Comparison of ENCODE assay signal across 7 mouse cellular contexts in the genomic region with DNA sequence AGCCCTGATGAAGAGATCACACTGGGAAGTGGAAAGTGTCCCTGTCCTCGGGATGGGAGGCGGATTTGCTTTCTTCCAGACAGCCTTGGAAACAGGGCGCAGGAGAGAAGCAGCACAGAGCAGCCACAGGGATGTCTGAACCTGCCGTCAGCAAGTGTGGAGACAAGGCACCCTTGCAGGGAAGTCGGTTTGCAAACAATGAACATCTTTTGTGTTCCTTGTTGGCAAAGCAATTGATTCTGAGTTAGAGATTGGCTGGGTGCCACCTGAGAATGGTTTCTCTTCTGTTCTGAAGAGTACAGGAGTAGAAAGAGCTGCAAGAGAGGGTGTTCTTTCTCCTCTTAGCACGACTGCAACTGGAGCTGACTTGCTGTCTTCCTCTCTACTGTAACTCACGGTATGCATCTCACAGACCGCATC.
DNase-seq lines count a peak whose midpoint lies in the region; ATAC-seq lines count a peak whose summit lies in the region.

No protein-coding gene starts in this region.

- no peaks in the 10 kb centered on the region for H3K9me3 ChIP-seq in embryonic facial prominence, embryonic 15.5 days (replicated peaks)
- no peaks in the 10 kb centered on the region for H3K9me3 ChIP-seq in midbrain, embryonic 10.5 days (replicated peaks)

- DNase-seq in left cerebral cortex, adult 18-20 months (ENCODE audit: low spot score in 2 of 2) = peak; percentile 21 to 23
- no peak for DNase-seq in left cerebral cortex, adult 11 months (ENCODE audit: low spot score)
- peak; percentile 1 to 2 for DNase-seq in heart, postnatal 36 days
- peak; percentile 25 for DNase-seq in midbrain, embryonic 10.5 days (ENCODE audit: low spot score)
- DNase-seq in telencephalon, adult 2 months (ENCODE audit: low read depth, low spot score) = peak; percentile 27
- DNase-seq in thymus, postnatal 25 days = no peak

- intact Hi-C loops in heart, postnatal 36 days (cut with DNase I) = no loop called here

- no peaks in the 10 kb centered on the region for H3K36me3 ChIP-seq in embryonic facial prominence, embryonic 15.5 days
- H3K36me3 ChIP-seq in midbrain, embryonic 10.5 days = no peaks in the 10 kb centered on the region

- no peak for ATAC-seq in embryonic facial prominence, embryonic 15.5 days (ENCODE audit: insufficient number of reproducible peaks, low FRiP score, low TSS enrichment, low read depth)

- no peak overlapping the region for H3K9ac ChIP-seq in embryonic facial prominence, embryonic 15.5 days

- peak overlapping the region; percentile 33 for H3K4me2 ChIP-seq in embryonic facial prominence, embryonic 15.5 days (replicated peaks)

- H3K4me3 ChIP-seq in embryonic facial prominence, embryonic 15.5 days (replicated peaks) = 0 out of 2 replicates have a peak overlapping the region, but pooled peaks have one; percentile 13
- H3K4me3 ChIP-seq in midbrain, embryonic 10.5 days = peak overlapping the region; percentile 43

- H3K27ac ChIP-seq in embryonic facial prominence, embryonic 15.5 days (replicated peaks) = no peak overlapping the region
- H3K27ac ChIP-seq in midbrain, embryonic 10.5 days (replicated peaks) = peak overlapping the region; percentile 76

- H3K4me1 ChIP-seq in embryonic facial prominence, embryonic 15.5 days = 0 out of 2 replicates have a peak, but pooled peaks cover 3% of the 10 kb centered on the region
- peaks cover 17% of the 10 kb centered on the region for H3K4me1 ChIP-seq in midbrain, embryonic 10.5 days

- WGBS in embryonic facial prominence, embryonic 15.5 days = 6% methylated on average over 8 of the region's 8 CpGs
- 6% methylated on average over 8 of the region's 8 CpGs for WGBS in midbrain, embryonic 10.5 days

- no peaks in the 10 kb centered on the region for H3K27me3 ChIP-seq in embryonic facial prominence, embryonic 15.5 days
- peaks cover 14% of the 10 kb centered on the region; the same call in 1 of the 2 replicates for H3K27me3 ChIP-seq in midbrain, embryonic 10.5 days (ENCODE audit: low read depth, poor library complexity, severe bottlenecking)

Comparison
In these comparisons a context has a peak if more than half of its experiments do, and no peak if none do; other contexts are left out.
1. DNase-seq: peak in left cerebral cortex, adult 18-20 months (2 of 2), heart, postnatal 36 days (2 of 2), midbrain, embryonic 10.5 days (single experiment) and telencephalon, adult 2 months (single experiment); none in left cerebral cortex, adult 11 months (single experiment) and thymus, postnatal 25 days (single experiment).